Mouse (Mus musculus): Measurements from ENCODE around the gene Foxf2. TPM values are rescaled to one million over a fixed set of nuclear protein-coding genes. Genes with fewer than 3 reads are reported as not detected.

The Foxf2 gene
- polyA plus RNA-seq, 1 experiment from 2014 or later, result 21.9 TPM

- Histone ChIP-seq H3K4me2 (replicated peaks; ENCODE audit: low read depth, low read length) (peak overlapping the region; percentile 86), H3K27me3 (ENCODE audit: control insufficient read depth, insufficient read depth, low read length) (peaks cover 11% of the 10 kb centered on the region; the same call in 1 of the 2 replicates), H3K9me3 (ENCODE audit: control insufficient read depth, low read depth, low read length) (no peaks in the 10 kb centered on the region), H3K9ac (replicated peaks; ENCODE audit: low read depth, low read length) (peak overlapping the region; percentile 81), H3K27ac (ENCODE audit: low read length) (peak overlapping the region; percentile 83), H3K4me1 (ENCODE audit: control insufficient read depth, insufficient read depth, low read length) (no peaks in the 10 kb centered on the region; the same call in 1 of the 2 replicates), H3K4me3 (ENCODE audit: low read depth, low read length) (peak overlapping the region; percentile 56), H3K36me3 (ENCODE audit: control insufficient read depth, insufficient read depth, low read length) (no peaks in the 10 kb centered on the region)
- 13% methylated on average over 8 of the region's 8 CpGs for WGBS
- no peak for ATAC-seq (ENCODE audit: insufficient number of reproducible peaks, insufficient read depth, low FRiP score, low read depth)
Measured at GRCm38 (mm10) chr13:31627864-31628690, 2.5 kb downstream of the Foxf2 start.

- H3K9me3 ChIP-seq (ENCODE audit: control insufficient read depth, low read depth, low read length), result no peaks in the 10 kb centered on the region
- H3K9ac ChIP-seq (replicated peaks; ENCODE audit: low read depth, low read length), result peak overlapping the region; percentile 81
- no peak for ATAC-seq (ENCODE audit: insufficient number of reproducible peaks, insufficient read depth, low FRiP score, low read depth)
- H3K27me3 ChIP-seq (ENCODE audit: control insufficient read depth, insufficient read depth, low read length), result peaks cover 11% of the 10 kb centered on the region; the same call in 1 of the 2 replicates
- peak overlapping the region; percentile 83; the same call in 1 of the 2 replicates for H3K27ac ChIP-seq (ENCODE audit: low read length)
- peak overlapping the region; percentile 56 for H3K4me3 ChIP-seq (ENCODE audit: low read depth, low read length)
- WGBS, result 13% methylated on average over 14 of the region's 14 CpGs
- H3K4me1 ChIP-seq (ENCODE audit: control insufficient read depth, insufficient read depth, low read length), result peaks cover 2% of the 10 kb centered on the region; the same call in 1 of the 2 replicates
- H3K4me2 ChIP-seq (replicated peaks; ENCODE audit: low read depth, low read length), result peak overlapping the region; percentile 86
- no peaks in the 10 kb centered on the region for H3K36me3 ChIP-seq (ENCODE audit: control insufficient read depth, insufficient read depth, low read length)
Measured at GRCm38 (mm10) chr13:31628691-31629180, 3.1 kb downstream of the Foxf2 start.

GRCm38 (mm10) chr13:31629321-31629851 lies 3.8 kb downstream of the Foxf2 start:
- Histone ChIP-seq H3K36me3 (ENCODE audit: control insufficient read depth, insufficient read depth, low read length) (no peaks in the 10 kb centered on the region), H3K27me3 (ENCODE audit: control insufficient read depth, insufficient read depth, low read length) (peaks cover 11% of the 10 kb centered on the region; the same call in 1 of the 2 replicates), H3K9me3 (ENCODE audit: control insufficient read depth, low read depth, low read length) (no peaks in the 10 kb centered on the region), H3K9ac (replicated peaks; ENCODE audit: low read depth, low read length) (peak overlapping the region; percentile 81), H3K4me1 (ENCODE audit: control insufficient read depth, insufficient read depth, low read length) (peaks cover 2% of the 10 kb centered on the region; the same call in 1 of the 2 replicates), H3K27ac (ENCODE audit: low read length) (peak overlapping the region; percentile 22; the same call in 1 of the 2 replicates), H3K4me2 (replicated peaks; ENCODE audit: low read depth, low read length) (peak overlapping the region; percentile 86), H3K4me3 (ENCODE audit: low read depth, low read length) (peak overlapping the region; percentile 56)
- 2% methylated on average over 40 of the region's 40 CpGs for WGBS
- ATAC-seq (ENCODE audit: insufficient number of reproducible peaks, insufficient read depth, low FRiP score, low read depth), result no peak

- Histone ChIP-seq H3K27ac (ENCODE audit: low read length) (peak overlapping the region; percentile 22; the same call in 1 of the 2 replicates), H3K36me3 (ENCODE audit: control insufficient read depth, insufficient read depth, low read length) (no peaks in the 10 kb centered on the region), H3K27me3 (ENCODE audit: control insufficient read depth, insufficient read depth, low read length) (peaks cover 11% of the 10 kb centered on the region; the same call in 1 of the 2 replicates), H3K9me3 (ENCODE audit: control insufficient read depth, low read depth, low read length) (no peaks in the 10 kb centered on the region), H3K9ac (replicated peaks; ENCODE audit: low read depth, low read length) (peak overlapping the region; percentile 81), H3K4me1 (ENCODE audit: control insufficient read depth, insufficient read depth, low read length) (peaks cover 2% of the 10 kb centered on the region; the same call in 1 of the 2 replicates), H3K4me2 (replicated peaks; ENCODE audit: low read depth, low read length) (peak overlapping the region; percentile 86), H3K4me3 (ENCODE audit: low read depth, low read length) (peak overlapping the region; percentile 56)
- no peak for ATAC-seq (ENCODE audit: insufficient number of reproducible peaks, insufficient read depth, low FRiP score, low read depth)
- 24% methylated on average over 12 of the region's 12 CpGs for WGBS
Measured at GRCm38 (mm10) chr13:31630051-31630450, 4.4 kb downstream of the Foxf2 start.

GRCm38 (mm10) chr13:31630551-31630950 lies 4.9 kb downstream of the Foxf2 start:
- Histone ChIP-seq H3K36me3 (ENCODE audit: control insufficient read depth, insufficient read depth, low read length) (no peaks in the 10 kb centered on the region), H3K27ac (ENCODE audit: low read length) (peak overlapping the region; percentile 22; the same call in 1 of the 2 replicates), H3K27me3 (ENCODE audit: control insufficient read depth, insufficient read depth, low read length) (peaks cover 11% of the 10 kb centered on the region; the same call in 1 of the 2 replicates), H3K4me3 (ENCODE audit: low read depth, low read length) (peak overlapping the region; percentile 56), H3K4me2 (replicated peaks; ENCODE audit: low read depth, low read length) (peak overlapping the region; percentile 86), H3K9me3 (ENCODE audit: control insufficient read depth, low read depth, low read length) (no peaks in the 10 kb centered on the region), H3K9ac (replicated peaks; ENCODE audit: low read depth, low read length) (peak overlapping the region; percentile 81; the same call in 1 of the 2 replicates), H3K4me1 (ENCODE audit: control insufficient read depth, insufficient read depth, low read length) (peaks cover 2% of the 10 kb centered on the region; the same call in 1 of the 2 replicates)
- ATAC-seq (ENCODE audit: insufficient number of reproducible peaks, insufficient read depth, low FRiP score, low read depth), result no peak
- 15% methylated on average over 10 of the region's 10 CpGs for WGBS

- no peak overlapping the region for H3K9ac ChIP-seq (replicated peaks; ENCODE audit: low read depth, low read length)
- H3K4me2 ChIP-seq (replicated peaks; ENCODE audit: low read depth, low read length), result peak overlapping the region; percentile 86
- H3K27ac ChIP-seq (ENCODE audit: low read length), result peak overlapping the region; percentile 59; the same call in 1 of the 2 replicates
Measured at GRCm38 (mm10) chr13:31631291-31631690, 5.7 kb downstream of the Foxf2 start.

GRCm38 (mm10) chr13:31632450-31632849 lies 6.8 kb downstream of the Foxf2 start:
- Histone ChIP-seq H3K4me3 (ENCODE audit: low read depth, low read length) (no peak overlapping the region), H3K36me3 (ENCODE audit: control insufficient read depth, insufficient read depth, low read length) (no peaks in the 10 kb centered on the region), H3K9me3 (ENCODE audit: control insufficient read depth, low read depth, low read length) (no peaks in the 10 kb centered on the region), H3K9ac (replicated peaks; ENCODE audit: low read depth, low read length) (no peak overlapping the region), H3K27ac (ENCODE audit: low read length) (no peak overlapping the region), H3K4me2 (replicated peaks; ENCODE audit: low read depth, low read length) (0 out of 2 replicates have a peak overlapping the region, but pooled peaks have one; percentile 86), H3K27me3 (ENCODE audit: control insufficient read depth, insufficient read depth, low read length) (peaks cover 11% of the 10 kb centered on the region; the same call in 1 of the 2 replicates), H3K4me1 (ENCODE audit: control insufficient read depth, insufficient read depth, low read length) (peaks cover 2% of the 10 kb centered on the region; the same call in 1 of the 2 replicates)
- ATAC-seq (ENCODE audit: insufficient number of reproducible peaks, insufficient read depth, low FRiP score, low read depth), result peak; percentile 77; the same call in 1 of the 2 replicates
- 0% methylated on average over 13 of the region's 13 CpGs for WGBS

More at GRCm38 (mm10) chr13:31631291-31631690, 5.7 kb downstream of the Foxf2 start:
- Histone ChIP-seq H3K36me3 (ENCODE audit: control insufficient read depth, insufficient read depth, low read length) (no peaks in the 10 kb centered on the region), H3K27me3 (ENCODE audit: control insufficient read depth, insufficient read depth, low read length) (peaks cover 11% of the 10 kb centered on the region; the same call in 1 of the 2 replicates), H3K4me3 (ENCODE audit: low read depth, low read length) (no peak overlapping the region), H3K9me3 (ENCODE audit: control insufficient read depth, low read depth, low read length) (no peaks in the 10 kb centered on the region), H3K4me1 (ENCODE audit: control insufficient read depth, insufficient read depth, low read length) (peaks cover 2% of the 10 kb centered on the region; the same call in 1 of the 2 replicates)
- ATAC-seq (ENCODE audit: insufficient number of reproducible peaks, insufficient read depth, low FRiP score, low read depth), result no peak
- WGBS, result 30% methylated on average over 3 of the region's 3 CpGs

GRCm38 (mm10) chr13:31633259-31633658 lies 7.6 kb downstream of the Foxf2 start:
- no peak overlapping the region for H3K4me2 ChIP-seq (replicated peaks; ENCODE audit: low read depth, low read length)
- H3K36me3 ChIP-seq (ENCODE audit: control insufficient read depth, insufficient read depth, low read length), result no peaks in the 10 kb centered on the region
- H3K4me3 ChIP-seq (ENCODE audit: low read depth, low read length), result no peak overlapping the region
- H3K4me1 ChIP-seq (ENCODE audit: control insufficient read depth, insufficient read depth, low read length), result peaks cover 2% of the 10 kb centered on the region; the same call in 1 of the 2 replicates
- H3K27ac ChIP-seq (ENCODE audit: low read length), result no peak overlapping the region
- WGBS, result 60% methylated on average over 4 of the region's 4 CpGs
- no peaks in the 10 kb centered on the region for H3K9me3 ChIP-seq (ENCODE audit: control insufficient read depth, low read depth, low read length)
- H3K27me3 ChIP-seq (ENCODE audit: control insufficient read depth, insufficient read depth, low read length), result peaks cover 6% of the 10 kb centered on the region; the same call in 1 of the 2 replicates
- no peak overlapping the region for H3K9ac ChIP-seq (replicated peaks; ENCODE audit: low read depth, low read length)
- no peak for ATAC-seq (ENCODE audit: insufficient number of reproducible peaks, insufficient read depth, low FRiP score, low read depth)
